Mouse (Mus musculus) kidney, postnatal 14 days (tissue): ENCODE results near the gene Cyp11a1.

Experiments
- DNase-seq: peaks from one replicate; pipeline ENCODE4 v3.0.0; 2022; ENCODE audit warnings: mixed read lengths

Gene Cyp11a1

DNA sequence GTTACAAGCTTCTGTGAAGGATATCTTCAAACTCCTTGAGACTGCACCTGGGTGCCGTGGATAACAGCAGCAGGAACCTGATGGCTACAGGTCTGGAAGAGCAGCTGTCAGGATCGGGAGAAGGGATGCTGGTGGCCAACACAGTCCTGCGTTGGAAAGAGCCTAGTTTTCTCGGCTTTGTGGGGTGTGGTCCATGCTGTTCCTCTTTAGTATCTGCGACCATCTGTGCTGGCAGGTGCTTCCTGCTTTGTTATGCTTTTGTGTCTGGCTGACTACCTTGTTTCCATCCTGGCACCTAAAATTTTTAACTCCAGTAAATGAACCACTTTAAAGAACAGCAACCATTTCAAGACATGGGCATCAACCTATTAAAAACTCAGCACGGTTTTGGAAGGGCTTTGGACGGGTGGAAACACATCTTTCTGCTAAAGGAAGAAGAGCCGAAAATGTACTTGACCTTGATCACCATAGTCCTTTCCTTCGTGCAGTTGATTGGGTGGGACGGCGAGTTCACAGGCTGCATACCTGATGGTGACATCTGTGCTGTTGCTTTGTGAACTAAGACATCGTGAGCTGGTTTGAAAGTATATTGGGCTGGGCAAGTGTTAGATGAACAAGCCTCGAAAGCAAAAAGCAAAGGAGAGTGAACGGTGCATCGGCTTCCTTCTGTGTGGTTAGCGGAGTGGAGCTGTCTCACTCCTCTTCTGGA lies at the start of gene Cyp11a1:
TSS of gene Cyp11a1 (plus strand) at position 659 of the 709 bp plus-strand sequence.
- DNase-seq, result no peak

DNA sequence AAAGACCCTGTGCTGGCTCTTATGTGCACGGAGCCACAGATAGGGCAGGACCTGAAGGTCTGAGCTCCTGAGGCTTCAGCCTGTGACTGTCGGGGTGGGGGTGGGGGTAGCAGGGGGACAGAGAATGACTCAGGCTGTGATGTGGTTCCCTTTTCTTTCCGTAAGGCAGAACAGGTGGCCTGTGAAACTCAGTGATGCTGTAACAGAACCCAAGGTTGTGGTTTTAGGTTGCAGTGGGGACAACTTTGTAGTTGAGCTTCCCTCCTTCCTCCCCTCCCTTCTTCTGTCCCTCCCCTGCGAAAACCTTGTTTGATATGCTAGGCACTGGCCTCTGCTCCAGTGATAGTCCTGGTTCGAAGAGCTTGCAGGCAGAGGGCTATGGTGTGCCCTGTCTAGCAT lies 49.4 kb upstream of the Cyp11a1 start:
- DNase-seq, result no peak

DNA sequence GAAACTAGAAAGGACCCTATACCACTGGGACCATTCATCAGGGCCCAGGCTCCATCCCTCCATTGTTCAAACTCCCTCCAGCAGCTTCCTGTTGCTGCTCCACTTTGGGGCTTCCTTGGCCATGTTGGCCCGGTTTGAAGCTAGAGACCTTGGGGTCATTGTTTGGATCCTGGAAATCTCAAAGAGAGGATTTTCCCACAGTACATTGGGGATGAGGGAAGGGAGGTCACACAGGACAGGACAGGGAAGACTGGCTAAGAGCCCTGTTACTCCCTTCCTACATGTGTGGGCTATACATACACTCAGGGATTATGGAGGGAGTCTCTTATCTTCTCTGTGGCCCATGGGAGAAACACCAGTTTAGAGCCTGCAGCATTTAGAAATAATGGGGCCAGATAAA lies 47.6 kb upstream of the Cyp11a1 start:
- DNase-seq, result no peak

DNA sequence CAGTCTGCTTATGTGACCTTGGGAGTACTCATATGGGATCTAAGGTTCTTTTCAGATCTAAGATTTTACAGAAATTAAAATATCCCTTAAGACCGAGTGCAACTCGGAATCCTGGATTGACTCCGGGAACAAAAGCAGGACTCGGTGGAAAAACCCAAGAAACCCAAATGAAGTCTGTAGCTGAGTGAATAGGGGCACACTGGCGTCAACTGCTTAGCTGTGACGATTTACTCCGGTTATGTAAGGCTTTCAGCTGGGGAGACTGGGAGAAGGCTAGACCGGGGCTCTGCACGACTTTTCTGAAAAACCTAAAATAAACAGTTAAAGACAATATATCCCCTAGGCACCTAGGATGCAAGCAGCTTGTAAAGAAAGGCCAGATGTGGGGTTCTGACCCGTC lies 46.8 kb upstream of the Cyp11a1 start:
- no peak for DNase-seq

DNA sequence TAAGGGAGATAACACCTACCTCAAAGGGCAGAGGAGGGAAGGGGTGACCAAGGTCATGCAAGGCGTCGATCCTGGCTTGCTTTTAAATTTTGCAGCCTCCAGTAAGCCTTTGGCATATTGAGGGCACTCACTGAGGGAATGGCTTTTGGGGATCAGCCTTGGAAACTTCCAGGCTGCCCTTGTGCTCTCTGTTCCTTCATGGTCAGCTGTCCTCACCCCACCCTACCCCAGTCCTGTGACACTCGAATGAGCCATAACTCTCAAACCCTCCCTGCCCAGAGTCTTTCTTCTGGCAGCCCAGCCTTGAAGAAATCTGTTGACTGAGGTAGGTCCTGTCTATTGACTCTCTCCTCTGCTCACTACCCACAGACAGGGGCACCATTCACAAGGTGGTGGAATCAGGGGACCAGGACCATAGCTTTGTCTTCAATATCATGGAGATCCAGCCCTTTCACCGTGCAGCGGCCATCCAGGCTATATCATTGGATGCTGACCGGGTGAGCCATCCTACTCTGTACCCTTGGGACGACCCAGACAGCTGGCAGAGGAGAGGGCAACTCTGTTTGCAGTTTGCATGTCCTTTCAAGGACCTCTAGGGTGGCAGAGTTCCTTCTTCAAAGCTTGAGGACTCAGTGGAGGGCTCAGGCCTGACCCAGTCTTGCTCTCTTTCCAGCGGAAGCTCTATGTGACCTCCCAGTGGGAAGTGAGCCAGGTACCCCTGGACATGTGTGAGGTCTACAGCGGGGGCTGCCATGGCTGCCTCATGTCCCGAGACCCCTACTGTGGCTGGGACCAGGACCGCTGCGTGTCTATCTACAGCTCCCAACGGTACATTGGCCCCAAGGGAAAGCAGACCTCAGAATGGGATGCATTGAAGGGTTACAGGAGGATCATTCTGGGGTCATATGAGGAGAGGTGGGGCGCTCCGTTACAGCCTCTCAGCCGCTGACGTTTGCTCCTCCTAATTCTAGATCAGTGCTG lies 46.0 kb upstream of the Cyp11a1 start:
- no peak for DNase-seq

DNA sequence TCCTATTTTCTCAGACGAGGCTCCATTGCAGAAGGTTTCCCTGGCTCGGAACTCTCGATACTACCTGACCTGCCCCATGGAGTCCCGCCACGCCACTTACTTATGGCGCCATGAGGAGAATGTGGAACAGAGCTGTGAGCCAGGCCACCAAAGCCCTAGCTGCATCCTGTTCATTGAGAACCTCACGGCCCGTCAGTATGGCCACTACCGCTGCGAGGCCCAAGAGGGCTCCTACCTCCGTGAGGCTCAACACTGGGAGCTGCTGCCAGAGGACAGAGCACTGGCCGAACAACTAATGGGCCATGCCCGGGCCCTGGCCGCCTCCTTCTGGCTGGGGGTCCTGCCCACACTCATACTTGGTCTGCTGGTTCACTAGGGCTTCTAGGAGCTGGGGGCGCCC lies 45.0 kb upstream of the Cyp11a1 start:
- no peak for DNase-seq

DNA sequence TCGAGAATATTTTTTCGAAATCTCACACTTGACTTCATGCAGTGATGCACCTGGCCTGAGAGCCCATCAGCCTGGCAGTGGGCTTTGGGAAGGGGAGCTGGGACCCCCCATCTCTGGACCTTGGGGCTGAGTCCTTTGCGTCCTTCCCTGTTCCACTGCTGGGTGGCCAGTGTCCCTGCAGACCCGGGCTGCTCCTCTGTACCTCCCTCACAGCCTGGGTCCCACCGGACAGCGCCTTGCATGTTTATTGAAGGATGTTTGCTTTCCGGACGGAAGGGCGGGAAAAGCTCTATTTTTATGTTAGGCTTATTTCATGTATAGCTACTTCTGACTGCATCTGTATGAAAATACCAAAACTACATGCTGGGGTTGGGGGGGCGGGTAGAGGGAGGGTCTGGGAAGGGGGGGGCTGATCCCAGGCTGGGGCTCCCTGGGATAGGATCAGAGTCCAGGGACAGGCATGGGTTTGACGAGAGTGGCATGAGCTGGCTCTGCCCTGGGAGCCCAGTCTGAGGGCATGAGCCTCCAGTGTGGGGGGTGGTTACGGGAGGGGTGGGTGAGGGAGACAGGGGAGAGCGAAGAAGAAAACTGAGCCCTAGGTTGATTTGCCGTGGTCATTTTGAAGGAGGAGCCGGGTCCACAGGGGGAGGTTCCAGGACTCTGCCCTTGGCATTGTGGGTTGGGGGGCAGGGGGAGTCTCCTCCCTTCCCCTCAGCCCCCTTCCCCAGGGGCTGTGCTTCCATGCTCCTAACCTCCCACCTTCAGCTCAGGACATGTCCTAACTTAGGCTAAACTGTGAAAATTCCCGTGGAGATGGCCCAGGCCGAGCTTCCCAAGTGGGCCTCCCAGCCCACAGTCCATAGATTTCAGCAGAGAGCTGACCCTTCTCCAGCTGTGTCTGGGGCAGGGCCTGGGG lies 44.1 kb upstream of the Cyp11a1 start:
- no peak for DNase-seq

DNA sequence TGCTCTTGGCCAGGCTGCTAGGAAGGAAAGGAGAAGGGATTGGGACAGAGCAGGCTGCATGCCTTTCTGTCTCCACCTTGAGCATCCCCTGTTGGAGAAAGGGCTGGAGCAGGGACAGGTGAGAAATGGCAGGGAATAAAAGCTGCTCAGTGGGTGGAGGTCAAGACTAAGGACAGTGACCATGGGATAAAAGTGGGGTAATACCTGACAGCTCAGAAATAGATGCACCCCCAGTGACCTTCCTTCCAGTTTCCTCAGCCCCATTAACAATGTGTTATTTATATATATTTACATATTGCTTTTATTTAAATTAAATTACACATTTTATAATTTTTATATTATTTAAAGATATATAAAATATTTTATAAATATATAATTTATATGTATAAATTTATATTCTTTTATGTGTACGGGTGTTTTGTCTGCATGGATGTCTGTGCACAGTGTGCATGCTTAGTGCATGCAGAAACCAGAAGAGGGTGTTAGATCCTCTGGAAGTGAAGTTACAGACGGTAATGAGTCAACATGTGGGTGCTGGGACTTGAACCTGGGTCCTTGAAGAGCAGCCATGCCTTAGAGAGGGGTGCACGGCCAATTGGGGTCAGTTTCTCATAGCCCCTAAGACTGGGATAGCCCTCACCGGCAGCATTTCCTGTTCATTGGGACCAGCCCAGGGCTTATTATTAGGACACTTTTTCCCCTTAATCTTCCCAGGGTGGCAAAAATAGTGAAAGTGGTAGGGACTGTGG lies 42.8 kb upstream of the Cyp11a1 start:
- no peak for DNase-seq

DNA sequence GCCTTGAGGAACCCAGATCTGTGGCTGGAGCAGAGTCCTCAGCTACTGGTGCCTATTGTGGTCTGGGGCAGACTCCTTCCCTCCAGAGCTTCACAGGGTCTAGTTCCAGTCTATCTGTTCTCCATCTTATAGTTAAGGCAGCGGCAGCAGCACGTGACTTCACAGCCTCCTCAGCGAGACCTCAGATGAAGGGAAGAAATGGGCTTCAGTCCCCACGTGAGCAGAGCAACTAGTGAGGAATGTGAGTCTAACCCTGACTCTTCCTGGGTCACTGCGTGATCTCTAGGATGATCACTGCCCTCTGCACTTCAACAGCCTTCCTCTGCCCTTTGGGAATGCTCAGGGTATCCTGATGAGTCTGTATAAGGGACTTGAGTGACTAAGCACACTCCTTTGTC lies 42.2 kb upstream of the Cyp11a1 start:
- no peak for DNase-seq

DNA sequence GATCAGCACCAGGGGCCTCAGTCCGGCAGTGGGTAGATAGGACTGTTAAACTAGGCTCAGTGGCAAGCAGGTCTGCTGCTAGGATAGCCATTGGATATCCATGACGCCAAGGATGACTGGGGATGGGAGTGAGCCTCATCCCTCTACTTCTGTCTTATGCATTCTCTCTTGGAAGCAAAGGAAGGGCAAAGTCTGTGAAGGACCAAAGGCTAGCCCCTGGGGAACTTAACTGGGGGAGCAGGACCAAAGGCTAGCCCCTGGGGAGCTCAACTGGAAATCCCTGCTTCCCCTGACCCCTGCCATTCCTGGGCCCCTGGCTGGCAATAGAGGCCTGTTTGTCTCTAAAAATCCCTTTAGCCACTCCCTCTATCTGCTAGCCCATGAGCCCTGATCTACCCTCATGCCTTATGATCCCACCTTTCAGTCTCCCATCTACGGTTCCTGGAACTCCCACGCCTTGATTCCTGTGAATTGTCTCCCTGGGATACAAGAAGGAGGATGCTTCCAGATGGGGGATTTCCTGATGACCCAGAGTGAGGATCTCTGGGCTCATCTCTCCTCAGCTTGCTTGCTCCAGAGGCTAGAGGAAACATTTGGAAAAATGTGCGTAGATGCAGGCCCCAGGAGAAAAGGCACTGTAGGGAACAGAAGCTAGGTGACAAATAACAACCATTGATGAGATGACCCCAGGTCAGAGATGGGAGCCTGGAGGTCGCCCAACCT lies 41.5 kb upstream of the Cyp11a1 start:
- no peak for DNase-seq

DNA sequence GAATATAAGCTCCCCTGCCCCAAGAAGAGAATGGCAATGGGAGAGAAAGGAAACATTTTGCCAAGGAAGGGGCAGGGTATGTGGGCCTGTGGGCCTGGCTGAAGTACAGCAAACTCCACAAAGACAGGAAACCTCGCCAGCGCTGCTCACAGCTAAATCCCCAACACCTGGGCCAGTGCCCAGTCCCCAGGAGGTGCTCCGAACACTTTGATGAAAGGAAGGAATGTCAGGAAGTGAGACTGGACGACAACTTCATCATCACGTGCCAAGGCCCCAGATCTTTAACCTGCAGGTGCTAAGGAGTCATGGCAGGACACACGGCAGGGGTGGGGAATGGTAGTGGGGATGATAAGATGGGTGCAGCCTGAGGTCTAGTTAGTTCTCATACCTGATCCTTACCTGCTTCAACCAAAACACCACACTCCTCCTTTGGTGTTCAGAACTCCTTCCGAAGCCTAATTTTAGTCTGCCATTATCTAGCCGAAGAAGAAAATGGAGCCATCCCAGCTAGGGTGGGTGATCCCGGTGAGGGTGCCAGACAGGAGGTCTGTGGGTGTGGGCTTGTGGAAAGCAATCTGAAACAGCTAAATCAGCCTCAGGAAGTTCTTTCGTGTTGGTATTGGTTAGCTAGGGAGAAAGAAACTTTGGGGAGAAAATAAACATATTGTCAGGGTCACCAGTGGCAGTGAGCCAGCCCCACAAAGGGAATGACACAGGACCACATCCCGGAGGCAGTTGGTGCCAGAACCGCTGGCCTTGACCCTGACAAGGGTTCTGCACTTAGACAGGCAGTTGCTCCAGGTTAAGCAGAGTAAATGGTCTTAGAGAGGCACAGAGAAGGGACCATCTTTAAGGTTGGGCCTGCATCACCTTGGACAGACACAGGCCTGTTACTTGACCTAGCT lies 40.7 kb upstream of the Cyp11a1 start:
- no peak for DNase-seq

DNA sequence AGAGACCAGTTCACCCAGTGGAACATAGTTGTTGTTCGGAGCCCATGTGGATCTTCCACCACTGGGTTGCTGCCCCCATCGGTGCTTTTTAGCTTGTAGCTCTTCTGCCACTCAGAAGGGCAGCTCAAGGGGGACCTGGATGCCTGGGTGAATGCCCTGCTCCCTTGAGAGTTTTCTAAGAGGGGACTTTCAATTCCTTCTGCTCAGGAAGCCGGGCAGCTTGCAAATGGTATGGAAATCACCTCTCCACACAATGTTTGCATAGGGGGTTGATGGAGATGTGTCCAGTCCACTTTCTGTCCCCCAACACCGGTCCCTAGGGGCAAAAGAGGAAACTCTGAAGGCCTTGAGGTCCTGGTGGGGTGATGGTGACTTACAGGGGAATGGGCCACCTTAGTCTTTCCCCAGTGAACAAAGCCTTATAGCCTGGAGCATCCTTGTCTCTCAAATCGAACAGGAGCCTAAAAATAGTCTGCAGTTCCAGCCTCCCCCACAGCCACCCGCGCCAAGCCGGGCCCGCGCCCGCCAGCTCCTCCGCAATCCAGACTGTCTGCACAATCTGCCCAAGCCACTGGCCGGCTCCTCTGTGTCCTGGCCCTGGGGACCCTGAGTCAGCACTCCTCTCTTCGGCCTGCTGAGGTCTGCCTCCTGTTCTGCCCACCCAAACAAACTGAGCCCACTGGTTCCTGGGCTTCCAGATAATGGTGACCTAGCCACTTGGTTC lies 38.8 kb upstream of the Cyp11a1 start:
- no peak for DNase-seq

DNA sequence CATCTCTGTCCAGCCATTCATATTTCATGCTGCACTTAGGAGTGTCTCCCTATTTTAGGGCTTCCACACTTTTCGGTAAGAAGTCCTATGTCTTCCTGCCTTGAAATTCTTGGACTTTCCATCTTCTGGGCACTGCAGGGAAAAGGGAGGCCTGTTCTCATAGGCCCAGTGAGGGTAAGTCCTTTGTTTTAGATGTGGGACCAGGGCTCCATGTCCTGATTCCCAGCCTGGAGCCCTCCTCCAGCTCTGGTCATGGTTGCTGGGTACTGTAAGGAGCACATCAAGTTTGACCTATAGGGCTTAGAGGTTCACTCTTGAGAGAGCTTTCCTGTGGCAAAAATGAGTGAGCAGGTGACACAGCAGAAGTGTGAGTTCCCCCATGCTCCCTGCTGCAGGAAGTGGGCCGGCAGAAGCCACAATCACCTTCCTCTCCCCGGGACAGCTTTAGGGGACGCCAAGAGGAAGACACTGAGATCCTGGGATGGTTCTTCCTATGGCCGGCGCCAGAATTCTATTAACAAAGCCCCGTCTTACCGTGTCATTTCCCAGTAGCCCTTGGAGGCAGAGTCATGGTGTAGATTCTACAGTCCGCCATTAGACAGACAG lies 37.9 kb upstream of the Cyp11a1 start:
- DNase-seq, result no peak

DNA sequence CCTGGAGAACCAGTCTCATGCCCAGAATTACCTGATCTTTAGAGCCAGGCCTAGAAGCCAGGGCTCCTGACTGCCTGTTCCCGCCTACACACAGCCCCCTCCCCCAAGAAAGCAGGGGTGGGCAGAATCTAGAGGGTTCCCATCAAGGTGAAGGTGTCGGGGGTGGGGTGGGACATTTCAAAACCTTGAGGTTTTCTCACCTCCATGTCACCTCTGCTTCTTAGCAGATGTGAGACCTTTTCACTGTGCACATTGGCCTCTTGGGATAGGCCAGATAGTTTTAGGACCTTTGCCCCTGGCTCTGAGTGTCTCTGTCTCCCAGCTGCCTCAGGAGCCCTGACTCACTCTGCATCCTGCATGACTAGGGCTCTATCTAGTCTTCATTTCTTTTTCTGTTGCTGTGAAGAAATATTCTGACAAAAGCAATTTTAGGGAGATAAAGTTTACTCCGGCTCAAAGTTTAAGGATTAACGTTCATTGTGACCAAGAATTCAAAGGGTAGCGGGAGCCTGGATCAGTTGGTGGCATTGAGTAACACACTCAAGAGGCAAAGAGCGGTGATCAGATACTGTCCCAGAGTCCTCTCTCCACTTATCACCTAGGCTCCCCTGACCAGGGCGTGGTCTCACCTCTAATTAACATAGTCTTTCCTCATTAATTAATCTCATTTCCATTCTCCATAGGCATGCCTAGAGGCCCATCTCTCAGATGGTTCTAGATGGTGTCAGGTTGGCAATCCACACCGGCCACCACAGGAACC lies 37.2 kb upstream of the Cyp11a1 start:
- DNase-seq, result no peak

DNA sequence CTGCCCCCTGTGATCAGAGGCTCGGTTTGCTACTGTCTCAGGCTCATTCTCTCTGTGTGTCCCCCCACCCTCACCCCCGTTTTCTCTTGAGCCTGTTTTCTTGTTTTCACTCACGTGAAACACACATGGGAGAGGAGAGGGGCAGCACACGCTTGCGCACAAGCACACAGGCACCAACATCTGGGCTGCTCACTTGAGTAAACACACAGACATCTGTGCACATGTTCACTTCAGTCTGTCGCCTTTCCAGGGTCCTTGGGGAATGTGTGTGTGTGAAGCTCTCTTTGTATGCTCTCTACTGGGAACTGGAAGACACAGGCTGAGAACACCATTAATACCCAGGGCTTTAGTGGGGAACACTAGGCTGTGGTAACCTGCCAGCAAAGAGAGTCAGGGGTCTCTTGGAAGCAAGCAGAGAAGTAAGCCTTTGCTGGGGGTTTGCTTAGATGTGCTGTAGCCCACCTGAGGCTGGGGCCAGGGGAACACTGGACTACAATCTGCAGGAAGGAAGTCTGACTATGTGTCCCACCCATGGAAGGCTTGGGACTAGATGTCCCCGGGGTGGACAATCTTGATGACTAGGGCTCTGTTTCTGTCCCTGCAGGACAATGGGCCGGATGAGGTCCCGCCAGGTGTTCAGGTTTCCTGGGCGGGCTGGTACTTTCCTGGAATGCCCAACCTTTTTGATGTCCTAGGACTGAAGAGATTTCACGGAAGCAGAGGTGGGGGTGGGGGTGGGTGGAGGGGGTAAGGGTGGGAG lies 36.3 kb upstream of the Cyp11a1 start:
- DNase-seq, result peak; percentile 38

DNA sequence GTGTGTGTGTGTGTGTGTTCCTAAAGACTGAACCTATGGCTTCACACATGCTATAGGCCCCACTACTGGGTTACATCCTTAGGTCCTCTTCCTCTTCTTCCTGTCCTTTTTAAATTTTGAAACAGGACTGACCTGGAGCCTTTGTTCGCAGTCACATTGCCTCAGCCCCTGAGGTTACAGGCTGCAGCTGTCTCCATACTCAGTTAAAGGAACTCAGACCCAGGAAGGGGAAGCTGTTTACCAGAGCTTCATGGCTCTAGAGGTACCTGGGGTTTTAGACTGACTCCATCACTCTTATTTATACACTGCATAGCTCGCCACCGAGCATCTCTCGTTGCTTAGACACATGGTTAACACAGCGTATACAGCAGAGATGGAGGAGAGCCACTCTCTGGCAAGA lies 34.8 kb upstream of the Cyp11a1 start:
- no peak for DNase-seq

DNA sequence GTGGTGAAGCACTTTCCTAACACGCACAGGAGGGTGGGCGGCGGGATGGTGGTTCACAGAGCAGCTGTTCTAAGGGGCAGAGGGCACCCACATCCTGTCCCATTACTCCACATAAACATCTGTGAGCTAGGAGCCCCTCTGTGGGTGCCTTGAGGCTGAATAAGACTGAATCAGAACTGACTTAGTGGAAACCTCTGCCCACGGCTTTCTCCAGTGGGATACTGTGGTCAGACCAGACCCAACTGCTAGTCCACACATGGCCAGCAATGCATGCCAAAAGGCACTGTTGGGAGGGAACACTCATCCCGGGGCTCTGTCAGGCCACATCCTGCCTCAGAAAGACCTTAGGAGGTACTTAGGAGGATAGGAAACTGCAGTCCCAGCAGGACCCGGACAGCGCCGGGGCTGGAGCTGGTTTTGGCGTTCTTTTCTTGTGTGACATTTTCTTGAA lies 34.0 kb upstream of the Cyp11a1 start:
- DNase-seq, result peak; percentile 28
